Mouse (Mus musculus): Measurements from ENCODE around the gene Wnk4.
"Not testable (repeated sequence)": the region's sequence is repeated elsewhere in the genome, so short reads cannot be mapped to it uniquely, and the experiment has no call there.

Gene Wnk4

GRCm38 (mm10) chr11:101315665-101316500 lies 55.5 kb downstream of the Wnk4 start, which contains the start of gene Psme3:
Psme3 (plus strand) TSS chr11:101316213.
- in situ Hi-C loops (cut with MboI, MseI) = no loop called here

- in situ Hi-C loops (cut with MboI, MseI) = no loop called here
Measured at GRCm38 (mm10) chr11:101316501-101316917, 56.1 kb downstream of the Wnk4 start.

GRCm38 (mm10) chr11:101323609-101324008 lies 63.2 kb downstream of the Wnk4 start:
- in situ Hi-C loops (cut with MboI, MseI) = no loop called here

GRCm38 (mm10) chr11:101324763-101325162 lies 64.4 kb downstream of the Wnk4 start, which contains the start of gene Aoc2:
Aoc2 (plus strand) TSS chr11:101325063.
- in situ Hi-C loops (cut with MboI, MseI) = no loop called here

- in situ Hi-C loops (cut with MboI, MseI) = not testable (repeated sequence)
Measured at GRCm38 (mm10) chr11:101325201-101325600, 64.8 kb downstream of the Wnk4 start.

GRCm38 (mm10) chr11:101326147-101326546 lies 65.8 kb downstream of the Wnk4 start:
- in situ Hi-C loops (cut with MboI, MseI) = no loop called here

Measured in T-helper 2 cell (primary cell).